Mouse (Mus musculus) testis, adult 2 months (tissue): ENCODE data around the gene Prrxl1. TPM values are rescaled to one million over a fixed set of nuclear protein-coding genes. Genes with fewer than 3 reads are reported as not detected.

ENCODE experiments used
- H3K27ac ChIP-seq: fragments of 200-500 bp; 2 replicates; pipeline ENCODE4 v1.5.1; 2012; ENCODE audit warnings: low read depth, low read length; ENCODE audit not compliant: control insufficient read depth, insufficient read depth
- H3K27me3 ChIP-seq: fragments of 200-500 bp; 2 replicates; pipeline ENCODE4 v1.6.1; 2012; ENCODE audit warnings: mild to moderate bottlenecking, low read length, moderate library complexity; ENCODE audit not compliant: control insufficient read depth, insufficient read depth
- H3K36me3 ChIP-seq: fragments of 200-500 bp; 2 replicates; pipeline ENCODE4 v1.6.1; 2012; ENCODE audit warnings: mild to moderate bottlenecking, low read length; ENCODE audit not compliant: control insufficient read depth, insufficient read depth
- H3K4me1 ChIP-seq: fragments of 200-500 bp; 2 replicates; pipeline ENCODE4 v1.6.1; 2012; ENCODE audit warnings: low read length; ENCODE audit not compliant: control insufficient read depth, insufficient read depth
- H3K4me3 ChIP-seq: fragments of 200-500 bp; 2 replicates; pipeline ENCODE4 v1.5.1; 2012; ENCODE audit warnings: low read depth, mild to moderate bottlenecking, low read length, moderate library complexity, mixed read lengths; ENCODE audit not compliant: control insufficient read depth
- CTCF ChIP-seq: fragments of 200-500 bp; IDR thresholded peaks from 2 replicates; pipeline ENCODE4 v1.5.1; 2012; ENCODE audit warnings: low read depth, mild to moderate bottlenecking, inconsistent platforms, low read length, moderate library complexity; ENCODE audit not compliant: control insufficient read depth, insufficient read depth, insufficient replicate concordance
- POLR2A ChIP-seq: fragments of 200-500 bp; IDR thresholded peaks from 2 replicates; pipeline ENCODE4 v1.6.1; 2012; ENCODE audit warnings: low read depth, mild to moderate bottlenecking, inconsistent platforms, low read length, moderate library complexity; ENCODE audit not compliant: control insufficient read depth
- polyA plus RNA-seq: library from polyadenylated mRNA; depleted of rRNA; stranded (reverse); fragments of >200 nt; gene quantifications from 2 replicates; pipeline ENCODE4 v1.2.3, GENCODE M21; 2012

The Prrxl1 gene
- polyA plus RNA-seq, 1 experiment = not detected

DNA sequence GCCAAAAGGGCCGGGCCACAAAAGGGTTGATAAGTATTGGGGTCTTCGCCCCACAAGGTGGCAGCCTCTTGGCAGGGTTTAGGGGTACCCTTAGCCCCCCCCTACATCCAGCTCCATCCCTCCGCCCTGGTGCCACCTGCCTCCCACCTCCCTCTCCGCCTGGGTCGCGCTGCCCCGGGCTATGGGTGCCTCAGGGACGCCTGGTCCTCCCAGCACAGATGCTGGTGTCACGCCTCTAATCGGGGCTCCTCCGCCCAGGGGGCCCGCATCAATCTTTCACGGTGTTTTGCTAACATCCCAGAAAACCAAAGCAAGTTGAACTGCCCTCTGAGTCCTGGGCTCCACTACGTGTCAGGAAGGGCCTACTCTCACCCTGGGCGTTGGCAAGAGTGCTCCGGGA lies 903 bp downstream of the Prrxl1 start:
- peaks cover 15% of the 10 kb centered on the region for H3K4me1 ChIP-seq
- H3K36me3 ChIP-seq = no peaks in the 10 kb centered on the region
- TF ChIP-seq POLR2A (no peak), CTCF (no peak)
- H3K4me3 ChIP-seq = no peak overlapping the region
- H3K27me3 ChIP-seq = peaks cover 3% of the 10 kb centered on the region; the same call in 1 of the 2 replicates
- no peak overlapping the region for H3K27ac ChIP-seq

DNA sequence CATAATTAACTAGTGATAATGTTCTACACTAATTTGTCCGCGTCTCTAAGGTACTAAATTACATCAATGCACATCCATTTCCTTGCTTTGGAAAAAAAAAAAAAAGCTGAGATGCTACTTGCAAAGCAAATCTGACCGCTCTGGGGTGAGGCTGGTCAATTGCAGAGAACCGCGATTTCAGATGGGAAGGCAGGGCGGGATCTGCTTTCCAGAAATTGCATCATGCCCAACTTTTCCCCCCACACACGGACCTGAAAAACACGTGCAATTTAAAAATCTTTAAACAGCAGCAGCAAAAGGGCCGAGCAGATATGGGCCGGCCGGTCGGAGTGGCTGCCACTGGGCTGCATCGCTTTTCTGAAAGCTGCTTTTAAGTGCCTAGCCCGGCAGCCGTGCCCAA lies 6.3 kb downstream of the Prrxl1 start:
- TF ChIP-seq POLR2A = no peak
- no peak for TF ChIP-seq CTCF
- Histone ChIP-seq H3K4me3 (no peak overlapping the region), H3K4me1 (no peaks in the 10 kb centered on the region), H3K27ac (no peak overlapping the region), H3K36me3 (no peaks in the 10 kb centered on the region), H3K27me3 (no peaks in the 10 kb centered on the region)

DNA sequence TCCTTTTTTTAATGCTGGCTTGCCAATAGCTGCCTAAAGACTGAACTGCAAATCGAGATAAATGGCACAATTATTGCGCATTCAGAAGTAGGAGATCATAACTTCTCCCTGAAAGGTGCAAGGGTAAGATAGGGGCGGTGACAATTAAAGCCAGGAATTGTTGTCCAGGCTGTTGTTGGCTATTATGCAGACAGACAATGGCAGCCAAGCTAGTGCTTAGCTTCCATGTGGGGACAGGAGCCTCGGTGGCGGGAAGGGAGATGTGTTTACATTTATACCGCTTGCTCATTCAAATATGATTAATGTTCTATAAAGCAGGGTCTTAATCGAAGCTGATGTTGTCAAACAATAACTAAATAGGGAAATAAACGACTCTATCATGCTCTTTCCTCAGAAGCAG lies 7.1 kb downstream of the Prrxl1 start:
- no peaks in the 10 kb centered on the region for H3K27me3 ChIP-seq
- no peaks in the 10 kb centered on the region for H3K4me1 ChIP-seq
- no peak overlapping the region for H3K27ac ChIP-seq
- no peak overlapping the region for H3K4me3 ChIP-seq
- no peak for TF ChIP-seq CTCF
- TF ChIP-seq POLR2A = no peak
- H3K36me3 ChIP-seq = no peaks in the 10 kb centered on the region

DNA sequence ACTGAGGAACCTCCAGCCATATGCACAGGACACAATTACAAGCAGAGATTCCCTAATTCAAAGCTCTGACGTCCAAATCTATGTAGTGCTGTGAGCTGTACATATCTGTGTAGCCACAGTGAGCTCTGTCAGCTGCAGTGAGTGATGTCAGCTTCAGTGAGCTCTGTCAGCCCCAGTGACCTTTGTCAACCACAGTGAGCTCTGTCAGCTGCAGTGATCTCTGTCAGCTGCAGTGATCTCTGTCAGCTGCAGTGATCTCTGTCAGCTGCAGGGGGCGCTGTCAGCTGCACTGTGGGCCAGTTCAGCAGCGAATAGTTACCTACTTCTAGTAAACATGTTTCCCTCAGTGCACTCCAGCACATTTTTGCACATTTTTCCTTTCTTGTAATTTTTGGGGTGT lies 10.2 kb downstream of the Prrxl1 start:
- no peaks in the 10 kb centered on the region for H3K36me3 ChIP-seq
- peak; percentile 89 for TF ChIP-seq CTCF
- TF ChIP-seq POLR2A = no peak
- H3K4me3 ChIP-seq = no peak overlapping the region
- no peaks in the 10 kb centered on the region for H3K27me3 ChIP-seq
- H3K27ac ChIP-seq = no peak overlapping the region
- H3K4me1 ChIP-seq = no peaks in the 10 kb centered on the region

DNA sequence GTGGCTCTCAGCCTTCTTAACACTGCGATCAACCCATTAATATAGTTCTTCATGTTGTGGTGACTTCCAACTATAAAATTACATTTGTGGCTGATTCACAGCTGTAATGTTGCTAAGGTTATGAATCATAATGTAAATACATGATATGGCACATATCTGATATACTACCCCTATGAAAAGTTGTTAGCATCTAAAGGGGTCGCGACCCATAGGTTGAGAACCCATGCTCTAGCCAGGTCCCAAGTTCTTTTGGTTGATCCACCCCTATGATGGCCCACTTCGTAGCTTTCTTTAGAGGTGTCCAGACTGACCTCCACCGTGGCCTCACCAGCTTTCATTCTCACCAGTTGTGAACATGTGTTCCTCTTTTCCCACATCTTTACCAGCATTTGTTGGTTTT lies 18.0 kb downstream of the Prrxl1 start:
- Histone ChIP-seq H3K36me3 (no peaks in the 10 kb centered on the region), H3K27ac (no peak overlapping the region), H3K4me1 (no peaks in the 10 kb centered on the region), H3K4me3 (no peak overlapping the region), H3K27me3 (no peaks in the 10 kb centered on the region)
- no peak for TF ChIP-seq CTCF
- TF ChIP-seq POLR2A = no peak

DNA sequence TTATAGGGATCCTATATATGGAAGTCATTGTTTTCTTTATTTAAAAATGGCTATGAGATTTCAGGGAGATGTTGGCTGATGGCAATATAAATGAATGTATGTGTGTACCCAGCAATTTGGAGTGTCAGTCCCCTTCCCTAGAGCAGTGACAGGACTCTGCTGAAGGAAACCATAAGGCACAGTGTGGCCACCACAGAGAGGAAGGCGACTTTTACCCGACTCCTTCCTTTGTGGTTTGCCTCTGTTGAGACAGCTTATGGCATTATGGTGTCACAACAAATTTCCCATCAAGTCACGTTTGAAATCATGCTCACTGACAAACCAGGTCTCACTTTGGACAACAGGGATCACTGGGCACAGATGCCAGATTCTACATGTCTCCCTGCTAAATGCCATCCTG lies 25.0 kb downstream of the Prrxl1 start:
- no peak for TF ChIP-seq CTCF
- TF ChIP-seq POLR2A = no peak
- no peak overlapping the region for H3K27ac ChIP-seq

DNA sequence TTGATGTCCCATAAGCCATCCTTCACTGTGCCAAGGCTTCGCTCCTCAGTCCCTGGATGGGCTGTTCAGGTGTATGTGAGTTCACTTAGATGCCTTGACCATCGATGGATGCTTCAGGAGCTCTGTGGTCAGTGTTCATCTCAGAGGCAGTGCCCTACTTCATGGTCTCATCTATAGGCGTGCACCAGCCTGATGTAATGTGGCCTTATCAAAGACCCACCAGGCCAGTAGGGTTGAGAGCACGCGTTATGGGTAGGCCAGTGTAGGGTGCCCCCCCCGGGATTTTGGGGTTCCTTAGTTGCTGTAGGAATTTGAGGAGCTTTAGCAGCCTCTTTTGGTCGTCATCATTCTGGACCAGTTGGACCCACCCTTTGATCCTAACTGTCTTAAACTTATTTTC lies 25.6 kb downstream of the Prrxl1 start:
- no peaks in the 10 kb centered on the region for H3K36me3 ChIP-seq
- no peak overlapping the region for H3K27ac ChIP-seq
- no peaks in the 10 kb centered on the region for H3K27me3 ChIP-seq
- no peaks in the 10 kb centered on the region for H3K4me1 ChIP-seq
- TF ChIP-seq POLR2A = no peak
- TF ChIP-seq CTCF = no peak
- H3K4me3 ChIP-seq = no peak overlapping the region

More for the DNA sequence above, 25.0 kb downstream of the Prrxl1 start:
- Histone ChIP-seq H3K36me3 (no peaks in the 10 kb centered on the region), H3K4me3 (no peak overlapping the region), H3K27me3 (no peaks in the 10 kb centered on the region), H3K4me1 (no peaks in the 10 kb centered on the region)

DNA sequence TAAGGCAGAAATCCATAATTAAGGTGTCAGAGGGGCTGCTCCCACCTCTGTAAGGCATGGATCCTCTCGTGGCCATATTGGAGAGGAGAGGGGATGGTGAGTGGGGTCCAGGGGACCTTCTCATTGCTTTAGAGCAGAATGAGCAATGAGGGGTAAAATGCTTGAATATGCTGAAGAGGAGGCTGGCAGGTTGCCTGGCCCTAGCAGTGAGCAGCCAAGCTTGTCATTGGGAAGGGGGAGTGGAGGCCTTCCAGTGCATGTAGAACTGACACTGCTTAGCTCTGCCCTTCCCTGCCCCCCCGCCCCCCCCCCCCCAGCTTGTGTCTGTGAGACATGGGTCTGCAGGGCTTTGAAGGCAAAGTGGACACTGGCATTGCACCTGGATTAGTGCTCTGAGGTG lies 28.1 kb downstream of the Prrxl1 start:
- H3K27ac ChIP-seq = no peak overlapping the region
- H3K36me3 ChIP-seq = no peaks in the 10 kb centered on the region
- no peaks in the 10 kb centered on the region for H3K27me3 ChIP-seq
- TF ChIP-seq POLR2A = no peak
- TF ChIP-seq CTCF = no peak
- no peaks in the 10 kb centered on the region for H3K4me1 ChIP-seq
- H3K4me3 ChIP-seq = no peak overlapping the region
